8 mouse cellular contexts compared by ENCODE assay signal in genomic region chr4:129600233-129601158, GRCm38 (mm10). TPM values are rescaled to one million over a fixed set of nuclear protein-coding genes. Genes with fewer than 3 reads are reported as not detected.
DNase-seq lines count a peak whose midpoint lies in the region.

Gene Eif3i, minus strand, starts transcription at chr4:129600648.
Gene Tmem234, plus strand, starts transcription at chr4:129600668.

- peaks cover 32% of the 10 kb centered on the region for H3K4me1 ChIP-seq in hindbrain, embryonic 10.5 days (replicated peaks)

- H3K27me3 ChIP-seq in hindbrain, embryonic 10.5 days (ENCODE audit: insufficient read depth, poor library complexity, severe bottlenecking) = no peaks in the 10 kb centered on the region

- peaks cover 74% of the 10 kb centered on the region for H3K36me3 ChIP-seq in hindbrain, embryonic 10.5 days

- under 1% methylated on average over 74 of the region's 74 CpGs for WGBS in hindbrain, embryonic 10.5 days

- peak; percentile 90 for DNase-seq in R1 (ENCODE audit: low read depth, low spot score)
- peak; percentile 83 for DNase-seq in cerebellum, adult 9-11 months
- peak; percentile 62 to 87 for DNase-seq in frontal cortex, adult 2 months (ENCODE audit: extremely low spot score in 1 of 2, low spot score in 1 of 2)
- DNase-seq in hindbrain, embryonic 10.5 days (ENCODE audit: low spot score) = peak; percentile 89
- DNase-seq in layer of hippocampus, postnatal 14 days (ENCODE audit: low spot score in 2 of 2) = peak; percentile 79 to 87
- DNase-seq in lung, postnatal 36 days = peak; percentile 89
- peak; percentile 85 for DNase-seq in retina, embryonic 14.5 days (ENCODE audit: low spot score)
- peak; percentile 82 to 88 for DNase-seq in thymus, postnatal 36 days

- H3K4me3 ChIP-seq in hindbrain, embryonic 10.5 days = peak within 1 kb of the TSS; percentile 100

- H3K27ac ChIP-seq in hindbrain, embryonic 10.5 days = peak within 1 kb of the TSS; percentile 96

- no peaks in the 10 kb centered on the region for H3K9me3 ChIP-seq in hindbrain, embryonic 10.5 days

RNA-seq across cellular contexts. Expression of gene Eif3i, which starts in this region (rescaled TPM):
- polyA plus RNA-seq in frontal cortex, adult 2 months (2012; rRNA removed) = 215 and 219 TPM in 2 replicates
- polyA plus RNA-seq in hindbrain, embryonic 10.5 days (2016; fragmentation: Nextera tagmentation; extraction: Ambion mirVana) = 268 and 293 TPM in 2 replicates
- 100 to 1,000 TPM; 121 to 128 TPM for total RNA-seq in layer of hippocampus, postnatal 14 days (2021)

RNA-seq across cellular contexts. Expression of gene Tmem234, which starts in this region (rescaled TPM):
- 139 and 143 TPM in 2 replicates for polyA plus RNA-seq in frontal cortex, adult 2 months (2012; rRNA removed)
- polyA plus RNA-seq in hindbrain, embryonic 10.5 days (2016; fragmentation: Nextera tagmentation; extraction: Ambion mirVana) = 226 and 229 TPM in 2 replicates
- total RNA-seq in layer of hippocampus, postnatal 14 days (2021) = 10 to 100 TPM; 86.1 to 90.9 TPM

Comparison
In these comparisons a context has a peak if more than half of its experiments do, and no peak if none do; other contexts are left out.
1. Peak in every context shown above with its lines: DNase-seq, H3K4me3 ChIP-seq and H3K27ac ChIP-seq.